Mouse (Mus musculus): ENCODE measurements around the gene 4930568D16Rik.

Gene 4930568D16Rik

DNA sequence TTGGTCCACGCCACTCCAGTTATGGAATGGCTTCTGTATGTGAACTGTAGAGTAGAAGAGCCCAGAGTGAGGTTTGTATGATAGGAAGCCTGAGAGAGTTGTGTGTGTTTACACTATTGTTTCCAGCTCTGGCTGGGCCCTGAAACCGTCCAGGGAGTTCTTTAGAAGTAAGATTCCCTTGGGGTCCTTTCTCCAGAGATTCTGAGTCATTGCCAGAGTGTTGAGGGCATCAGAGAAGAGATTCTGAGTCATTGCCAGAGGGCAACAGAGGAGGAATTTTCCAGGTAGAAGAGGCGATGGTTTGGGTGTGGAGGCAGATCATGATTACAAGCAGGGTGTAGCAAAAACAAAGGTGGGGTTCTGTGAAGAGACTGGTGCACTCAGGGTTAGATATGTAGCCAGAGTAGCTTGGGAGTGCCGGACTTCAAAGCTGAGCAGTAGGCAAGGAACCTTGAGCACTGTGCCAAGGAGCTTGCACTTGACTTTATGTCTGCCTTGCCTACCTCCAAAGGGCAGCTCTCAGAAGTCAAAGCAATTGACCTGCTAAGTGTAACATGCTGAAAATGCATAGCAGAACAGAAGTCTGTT lies 57.5 kb downstream of the 4930568D16Rik start:
- in situ Hi-C loops (cut with MboI; ENCODE audit: low sequenced_read_pairs), result no loop called here

DNA sequence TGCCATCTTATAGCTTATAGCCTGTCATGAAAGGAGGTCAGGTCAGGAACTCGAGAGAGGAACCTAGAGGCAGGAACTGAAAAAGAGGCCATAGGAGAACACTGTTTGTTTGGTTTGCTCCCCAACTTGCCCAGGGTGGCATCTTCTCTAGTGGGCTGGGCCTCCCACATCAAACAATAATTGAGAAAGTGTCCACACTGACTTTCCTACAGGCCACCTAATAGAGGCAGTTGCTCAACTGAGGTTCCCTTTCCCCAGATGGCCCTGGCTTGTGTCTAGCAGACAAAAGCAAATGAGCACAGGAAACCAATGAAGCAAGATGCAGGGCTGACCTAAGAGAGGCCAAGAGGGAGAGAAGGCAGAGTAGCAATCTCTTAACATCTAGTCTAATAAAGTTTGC lies 59.4 kb downstream of the 4930568D16Rik start:
- in situ Hi-C loops (cut with MboI; ENCODE audit: low sequenced_read_pairs), result no loop called here
